Mouse (Mus musculus) spleen, adult 2 months (tissue): ENCODE results near the gene Zfp870. TPM values are rescaled to one million over a fixed set of nuclear protein-coding genes. Genes with fewer than 3 reads are reported as not detected.

Source experiments
- DNase-seq, 2 experiments: peaks; one replicate each; pipeline versions ENCODE4 v3.0.0 to v3.0.0-alpha.2; 2012 to 2021; ENCODE audit warnings: low spot score in 2 of 2, low read depth in 1 of 2
- H3K27ac ChIP-seq: fragments of 200-500 bp; 2 replicates; pipeline ENCODE4 v1.5.1; 2012; ENCODE audit warnings: low read length, inconsistent platforms; ENCODE audit not compliant: insufficient read depth
- H3K27me3 ChIP-seq: fragments of 200-500 bp; 2 replicates; pipeline ENCODE4 v1.6.1; 2012; ENCODE audit warnings: mild to moderate bottlenecking, moderate library complexity, low read length, inconsistent platforms; ENCODE audit not compliant: control insufficient read depth, insufficient read depth
- H3K36me3 ChIP-seq: fragments of 200-500 bp; 2 replicates; pipeline ENCODE4 v1.6.1; 2012; ENCODE audit warnings: mild to moderate bottlenecking, low read length, inconsistent platforms; ENCODE audit not compliant: control insufficient read depth, insufficient read depth
- H3K4me1 ChIP-seq: fragments of 200-500 bp; 2 replicates; pipeline ENCODE4 v1.6.1; 2011; ENCODE audit warnings: inconsistent platforms; ENCODE audit not compliant: control insufficient read depth, insufficient read depth, insufficient read length
- H3K4me3 ChIP-seq: fragments of 200-500 bp; 2 replicates; pipeline ENCODE4 v1.5.1; 2011; ENCODE audit warnings: mild to moderate bottlenecking, inconsistent platforms; ENCODE audit not compliant: insufficient read depth, insufficient read length; ENCODE audit errors: extremely low read depth
- CTCF ChIP-seq: fragments of 200-500 bp; IDR thresholded peaks from 2 replicates; pipeline ENCODE4 v1.5.1; 2011; ENCODE audit warnings: mild to moderate bottlenecking, inconsistent platforms; ENCODE audit not compliant: insufficient read depth, insufficient read length, insufficient replicate concordance; ENCODE audit errors: extremely low read depth
- POLR2A ChIP-seq: fragments of 200-500 bp; IDR thresholded peaks from 2 replicates; pipeline ENCODE4 v1.6.1; 2011; ENCODE audit warnings: low read depth, low read length, inconsistent platforms
- WGBS: fragments of 180-500 bp; shearing (Covaris S2); methylation state at CpG from one replicate; pipeline ENCODE4 v1.1.7; 2018; 5-methylcytosine and 5-hydroxymethylcytosine counted together
- polyA plus RNA-seq: library from polyadenylated mRNA; depleted of rRNA; stranded (reverse); fragments of >200 nt; gene quantifications from 2 replicates; pipeline ENCODE4 v1.2.3, GENCODE M21; 2012; rRNA removed

Gene Zfp870
- polyA plus RNA-seq, 1 experiment: 0.53 TPM

- Histone ChIP-seq H3K27me3 (no peaks in the 10 kb centered on the region), H3K36me3 (no peaks in the 10 kb centered on the region), H3K4me3 (peak overlapping the region; percentile 82; the same call in 1 of the 2 replicates), H3K4me1 (peaks cover 2% of the 10 kb centered on the region; the same call in 1 of the 2 replicates), H3K27ac (no peak overlapping the region)
- DNase-seq: no peak
- TF ChIP-seq POLR2A (no peak), CTCF (no peak)
- WGBS: 36% methylated on average over 3 of the region's 3 CpGs
Observed at GRCm38 (mm10) chr17:32830418-32830782, 61.0 kb downstream of the Zfp870 start.

- 4% methylated on average over 35 of the region's 35 CpGs for WGBS
- no peak within 1 kb of the TSS for H3K27ac ChIP-seq
- peak within 1 kb of the TSS; percentile 82 for H3K4me3 ChIP-seq
- DNase-seq: peak; percentile 48 to 59
- peaks cover 2% of the 10 kb centered on the region; the same call in 1 of the 2 replicates for H3K4me1 ChIP-seq
- H3K27me3 ChIP-seq: no peaks in the 10 kb centered on the region
- TF ChIP-seq CTCF (no peak), POLR2A (peak; percentile 31; the same call in 1 of the 2 replicates)
- no peaks in the 10 kb centered on the region for H3K36me3 ChIP-seq
Observed at GRCm38 (mm10) chr17:32829540-32830417, 61.7 kb downstream of the Zfp870 start, which contains the start of gene Zfp799. Gene Zfp799 (minus strand): TSS chr17:32830261.

Other genes starting within 250 kb of the Zfp870 start
- gene Cyp4f40, start 232.7 kb downstream of the Zfp870 start, polyA plus RNA-seq: 0.09 TPM in 1 of 2 replicates, not detected in the other
- 0.04 TPM in 1 of 2 replicates, not detected in the other for gene Cyp4f15, start 206.0 kb downstream of the Zfp870 start, polyA plus RNA-seq
- gene Zfp871, start 103.4 kb downstream of the Zfp870 start, polyA plus RNA-seq: 9.6 and 10.1 TPM in 2 replicates
- 0.04 TPM in 1 of 2 replicates, not detected in the other for gene Zfp811, start 81.7 kb downstream of the Zfp870 start, polyA plus RNA-seq
- 1.2 and 3.4 TPM in 2 replicates for gene Zfp799, start 61.4 kb downstream of the Zfp870 start, polyA plus RNA-seq
- gene Cyp4f14, start 25.7 kb upstream of the Zfp870 start, polyA plus RNA-seq: 0.26 and 0.32 TPM in 2 replicates
- 35.7 and 42.7 TPM in 2 replicates for gene Cyp4f13, start 55.8 kb upstream of the Zfp870 start, polyA plus RNA-seq
- gene Zfp472, start 74.2 kb upstream of the Zfp870 start, polyA plus RNA-seq: 0.54 and 0.81 TPM in 2 replicates
- 2.9 TPM in 2 replicates for gene Zfp952, start 101.5 kb upstream of the Zfp870 start, polyA plus RNA-seq
- 0.26 and 0.34 TPM in 2 replicates for gene Zfp763, start 141.8 kb upstream of the Zfp870 start, polyA plus RNA-seq
- gene 4921501E09Rik, start 176.4 kb upstream of the Zfp870 start, polyA plus RNA-seq: not detected in 2 replicates
- gene Zfp563, start 197.7 kb upstream of the Zfp870 start, polyA plus RNA-seq: 0.48 and 0.69 TPM in 2 replicates
- gene Morc2b, start 248.0 kb upstream of the Zfp870 start, polyA plus RNA-seq: not detected in 2 replicates